ENCODE assay signal across 22 mouse cellular contexts in genomic region chr14:122872612-122873011, GRCm38 (mm10). TPM values are rescaled to one million over a fixed set of nuclear protein-coding genes. Genes with fewer than 3 reads are reported as not detected.
DNase-seq lines count a peak whose midpoint lies in the region; ATAC-seq and TF ChIP-seq lines count a peak whose summit lies in the region.
"Had no signal": no experiment of that assay in that cellular context is flagged by ENCODE, and none has a peak within 500 bp of the region (broad histone marks: within the 10 kb centered on the region; RNA-seq: fewer than 3 reads in every experiment).

No protein-coding gene starts in this region.

- TF ChIP-seq POLR2A in liver, adult 2 months (IDR thresholded peaks at IDR 0.05; ENCODE audit: extremely low read depth, insufficient read depth, low read length), result no peak

- no peak overlapping the region for H3K27ac ChIP-seq in heart, embryonic 12.5 days (ENCODE audit: poor library complexity, severe bottlenecking)
- H3K27ac ChIP-seq in liver, adult 2 months (replicated peaks; ENCODE audit: insufficient read depth, low read depth, low read length), result no peak overlapping the region
- H3K27ac ChIP-seq in ES-E14 (ENCODE audit: insufficient read depth, low read depth, low read length, poor library complexity, severe bottlenecking), result no peak overlapping the region
- H3K27ac ChIP-seq: embryonic facial prominence, embryonic 13.5 days; embryonic facial prominence, embryonic 15.5 days; forebrain, embryonic 10.5 days; forebrain, embryonic 13.5 days had no signal

- ATAC-seq in heart, embryonic 12.5 days (ENCODE audit: insufficient number of reproducible peaks, low FRiP score), result no peak
- ATAC-seq: Patski had no signal

- peaks cover 27% of the 10 kb centered on the region for H3K4me1 ChIP-seq in heart, embryonic 12.5 days (replicated peaks)
- H3K4me1 ChIP-seq in liver, adult 2 months (ENCODE audit: control insufficient read depth, insufficient read depth, low read length), result peaks cover 8% of the 10 kb centered on the region
- H3K4me1 ChIP-seq in ES-E14 (ENCODE audit: control insufficient read depth in 2 of 2, insufficient read depth in 2 of 2, low read length in 2 of 2, poor library complexity in 1 of 2), result no peaks in the 10 kb centered on the region

- 78% methylated on average over 6 of the region's 6 CpGs for WGBS in heart, embryonic 12.5 days
- WGBS in liver, adult 2 months, result 47% methylated on average over 6 of the region's 6 CpGs

- no peak overlapping the region for H3K9ac ChIP-seq in heart, embryonic 12.5 days
- no peak overlapping the region for H3K9ac ChIP-seq in liver, adult 2 months (ENCODE audit: low read depth, low read length)
- H3K9ac ChIP-seq in ES-E14 (ENCODE audit: insufficient read depth, low read depth, low read length, poor library complexity, severe bottlenecking), result no peak overlapping the region
- H3K9ac ChIP-seq: embryonic facial prominence, embryonic 13.5 days; embryonic facial prominence, embryonic 15.5 days; forebrain, embryonic 13.5 days had no signal

- no peak overlapping the region for H3K4me2 ChIP-seq in heart, embryonic 12.5 days
- H3K4me2 ChIP-seq: embryonic facial prominence, embryonic 13.5 days; embryonic facial prominence, embryonic 15.5 days; forebrain, embryonic 13.5 days had no signal

- in situ Hi-C loops in ES-E14 (cut with MboI; ENCODE audit: low sequenced_read_pairs in 2 of 2, unreplicated experiment in 2 of 2), result no loop called here

- TF ChIP-seq CTCF in liver, adult 2 months (IDR thresholded peaks at IDR 0.05; ENCODE audit: low read depth, low read length), result no peak

- peak; percentile 41 for DNase-seq in heart, adult 11 months
- peak; percentile 24 for DNase-seq in liver, adult 2 months (ENCODE audit: extremely low read depth, low read depth, low spot score)
- DNase-seq in liver (no peak), ES-E14 (ENCODE audit: low read depth, low spot score) (no peak)
- DNase-seq in adrenal gland, adult 18-20 months (ENCODE audit: low spot score in 2 of 2), result no peak
- DNase-seq in cerebellum, postnatal 10 days, result no peak
- DNase-seq: adrenal gland, adult 8-10 months; adrenal gland, postnatal 14 days; adrenal gland, postnatal 36 days; cerebellum, adult 11-12 months; cerebellum, adult 2 months; cerebellum, adult 9-10 months; cerebellum, postnatal 14 days; cerebellum, postnatal 36 days; embryo, embryonic 11 days had no signal

- H3K27me3 ChIP-seq in heart, embryonic 12.5 days (replicated peaks), result no peaks in the 10 kb centered on the region
- no peaks in the 10 kb centered on the region for H3K27me3 ChIP-seq in liver, adult 2 months (ENCODE audit: control insufficient read depth, insufficient read depth, low read length)
- H3K27me3 ChIP-seq: embryonic facial prominence, embryonic 13.5 days; Patski had no signal

- H3K79me2 ChIP-seq in liver, adult 2 months (ENCODE audit: control insufficient read depth, insufficient read depth, low read length), result no peaks in the 10 kb centered on the region

- no peaks in the 10 kb centered on the region for H3K36me3 ChIP-seq in heart, embryonic 12.5 days
- H3K36me3 ChIP-seq in liver, adult 2 months (ENCODE audit: control insufficient read depth, insufficient read depth, low read length), result no peaks in the 10 kb centered on the region
- no peaks in the 10 kb centered on the region for H3K36me3 ChIP-seq in ES-E14 (ENCODE audit: control insufficient read depth, insufficient read depth, low read length, poor library complexity, severe bottlenecking)
- H3K36me3 ChIP-seq: embryonic facial prominence, embryonic 13.5 days; embryonic facial prominence, embryonic 15.5 days; forebrain, embryonic 10.5 days had no signal

- no peaks in the 10 kb centered on the region for H3K9me3 ChIP-seq in heart, embryonic 12.5 days (replicated peaks)
- H3K9me3 ChIP-seq in ES-E14 (ENCODE audit: control insufficient read depth, insufficient read depth, low read depth, low read length), result no peaks in the 10 kb centered on the region
- H3K9me3 ChIP-seq: embryonic facial prominence, embryonic 13.5 days; embryonic facial prominence, embryonic 15.5 days; forebrain, embryonic 10.5 days; forebrain, embryonic 13.5 days had no signal

- no peak overlapping the region for H3K4me3 ChIP-seq in heart, embryonic 12.5 days
- H3K4me3 ChIP-seq in liver, adult 2 months (ENCODE audit: insufficient read depth, low read depth, low read length), result no peak overlapping the region
- H3K4me3 ChIP-seq in ES-E14 (ENCODE audit: insufficient read depth in 1 of 2, low read depth in 1 of 2, low read length in 2 of 2, poor library complexity in 1 of 2, severe bottlenecking in 1 of 2), result no peak overlapping the region
- H3K4me3 ChIP-seq: embryonic facial prominence, embryonic 13.5 days; embryonic facial prominence, embryonic 15.5 days; erythroblast, embryonic 14.5 days; forebrain, embryonic 10.5 days; forebrain, embryonic 13.5 days had no signal

TF ChIP-seq in ES-E14, 5 proteins besides CTCF, POLR2A, EP300 and RAD21:
- TF ChIP-seq MAFK (IDR thresholded peaks at IDR 0.05; ENCODE audit: insufficient read depth, low read depth, low read length), result peak; percentile 80
- no peak for TF ChIP-seq CHD2 (IDR thresholded peaks at IDR 0.05; ENCODE audit: low read depth, low read length)
- no peak for TF ChIP-seq ZNF384 (IDR thresholded peaks at IDR 0.05; ENCODE audit: low read depth, low read length)
- no peak for TF ChIP-seq HCFC1 (IDR thresholded peaks at IDR 0.05; ENCODE audit: borderline replicate concordance, insufficient read depth, low read length)

RNA-seq across cellular contexts. Expression of gene Ggact, which starts 40.9 kb away (rescaled TPM):
- 11.5 and 12.3 TPM in 2 replicates for polyA plus RNA-seq in heart, embryonic 12.5 days (2016; fragmentation: Nextera tagmentation; extraction: Ambion mirVana)
- total RNA-seq in liver, adult 2 months (2014; rRNA removed), result 122 and 144 TPM in 2 replicates
- polyA plus RNA-seq in liver, adult 2 months (2012; rRNA removed), result 187 and 252 TPM in 2 replicates
- 13.6 and 17.4 TPM in 2 replicates for total RNA-seq in ES-E14 (2012; rRNA removed)
- 10 to 100 TPM; 41.6 to 52.9 TPM for total RNA-seq in adrenal gland, adult 18-20 months (2021)

Comparison
In these comparisons a context has a peak if more than half of its experiments do, and no peak if none do; other contexts are left out.
1. DNase-seq: peak in heart, adult 11 months (single experiment) and liver, adult 2 months (single experiment); none in liver (single experiment), ES-E14 (single experiment), adrenal gland, adult 18-20 months (0 of 2) and cerebellum, postnatal 10 days (0 of 2).